Mouse (Mus musculus) induced T-regulatory cell, adult 2 months (primary cell): ENCODE results near the gene Efhc2.
A peak's percentile ranks its signal among the peaks of the same experiment; 100 is the strongest.

Experiments used
- DNase-seq: peaks from one replicate; pipeline ENCODE4 v3.0.0-alpha.2; 2012; ENCODE audit warnings: low read depth

The Efhc2 gene

GRCm38 (mm10) chrX:17319126-17319583 is at the start of gene Efhc2:
TSS of gene Efhc2 (minus strand) at chrX:17319368.
- DNase-seq = peak; percentile 1

- peak; percentile 48 for DNase-seq
Measured at GRCm38 (mm10) chrX:17365114-17365513, 45.9 kb upstream of the Efhc2 start.

GRCm38 (mm10) chrX:17300349-17300880 is 18.8 kb downstream of the Efhc2 start:
- DNase-seq = no peak

GRCm38 (mm10) chrX:17283899-17284298 is 35.3 kb downstream of the Efhc2 start:
- no peak for DNase-seq

- no peak for DNase-seq
Measured at GRCm38 (mm10) chrX:17225141-17225540, 94.0 kb downstream of the Efhc2 start.

GRCm38 (mm10) chrX:17217451-17217850 is 101.7 kb downstream of the Efhc2 start:
- DNase-seq = no peak

- DNase-seq = no peak
Measured at GRCm38 (mm10) chrX:17213515-17213914, 105.7 kb downstream of the Efhc2 start.

GRCm38 (mm10) chrX:17175748-17176147 is 143.4 kb downstream of the Efhc2 start:
- no peak for DNase-seq

- DNase-seq = peak; percentile 1
Measured at GRCm38 (mm10) chrX:17165638-17166037, 153.5 kb downstream of the Efhc2 start.
